Mouse (Mus musculus) testis, adult 2 months (tissue): ENCODE results near the gene Mettl21a.

Experiments used
- CTCF ChIP-seq: fragments of 200-500 bp; IDR thresholded peaks from 2 replicates; pipeline ENCODE4 v1.5.1; 2012; ENCODE audit warnings: low read depth, mild to moderate bottlenecking, inconsistent platforms, low read length, moderate library complexity; ENCODE audit not compliant: control insufficient read depth, insufficient read depth, insufficient replicate concordance
- POLR2A ChIP-seq: fragments of 200-500 bp; IDR thresholded peaks from 2 replicates; pipeline ENCODE4 v1.6.1; 2012; ENCODE audit warnings: low read depth, mild to moderate bottlenecking, inconsistent platforms, low read length, moderate library complexity; ENCODE audit not compliant: control insufficient read depth

- TF ChIP-seq CTCF (no peak), POLR2A (no peak)
Measured at GRCm38 (mm10) chr1:64614801-64615345, 2.2 kb downstream of the Mettl21a start.
